Mouse (Mus musculus) midbrain, embryonic 14.5 days (tissue): ENCODE results near the gene Morc2a. TPM values are rescaled to one million over a fixed set of nuclear protein-coding genes. Genes with fewer than 3 reads are reported as not detected.

Experiments
- ATAC-seq: fragments of 200-750 bp; cut with Nextera tagmentation; 2 replicates; pipeline ENCODE4 v1.8.0; 2017; ENCODE audit warnings: moderate number of reproducible peaks, moderate library complexity; ENCODE audit not compliant: low FRiP score, low TSS enrichment
- DNase-seq: peaks from one replicate; pipeline ENCODE4 v3.0.0-alpha.2; 2015
- H3K27ac ChIP-seq: fragments of 300-500 bp; sonication (generic); replicated peaks from 2 replicates; pipeline ENCODE4 v1.5.1; 2014; ENCODE audit warnings: mild to moderate bottlenecking, low read depth, low read length, moderate library complexity
- H3K27me3 ChIP-seq: fragments of 300-500 bp; sonication (generic); 2 replicates; pipeline ENCODE4 v1.6.1; 2014; ENCODE audit warnings: low read length, control low read depth, mixed read lengths; ENCODE audit not compliant: control insufficient read depth, insufficient read depth
- H3K36me3 ChIP-seq: fragments of 300-500 bp; sonication (generic); 2 replicates; pipeline ENCODE4 v1.6.1; 2014; ENCODE audit warnings: low read length, control low read depth; ENCODE audit not compliant: control insufficient read depth, insufficient read depth
- H3K4me1 ChIP-seq: fragments of 300-500 bp; sonication (generic); 2 replicates; pipeline ENCODE4 v1.6.1; 2014; ENCODE audit warnings: mild to moderate bottlenecking, antibody characterized with exemption, low read length, control low read depth; ENCODE audit not compliant: control insufficient read depth, insufficient read depth
- H3K4me2 ChIP-seq: fragments of 300-500 bp; sonication (generic); 2 replicates; pipeline ENCODE4 v1.6.1; 2014; ENCODE audit warnings: mild to moderate bottlenecking, low read length, moderate library complexity
- H3K4me3 ChIP-seq: fragments of 300-500 bp; sonication (generic); replicated peaks from 2 replicates; pipeline ENCODE4 v1.5.1; 2014; ENCODE audit warnings: low read depth, low read length
- H3K9ac ChIP-seq: fragments of 300-500 bp; sonication (generic); replicated peaks from 2 replicates; pipeline ENCODE4 v1.6.1; 2014; ENCODE audit warnings: mild to moderate bottlenecking, low read length, moderate library complexity
- H3K9me3 ChIP-seq: fragments of 300-500 bp; sonication (generic); 2 replicates; pipeline ENCODE4 v1.6.1; 2016; ENCODE audit warnings: low read length, control low read depth, mixed read lengths; ENCODE audit not compliant: control insufficient read depth
- WGBS: fragments of 180-500 bp; shearing (Covaris S2); extraction: QIAGEN DNeasy Blood & Tissue Kit; methylation state at CpG from one replicate; pipeline ENCODE4 v1.1.7; 2014; 5-methylcytosine and 5-hydroxymethylcytosine counted together
- polyA plus RNA-seq: library from polyadenylated mRNA; unstranded; fragments of >200 nt; fragmentation: Nextera tagmentation; extraction: Ambion mirVana; gene quantifications from 2 replicates; pipeline ENCODE4 v1.2.1, GENCODE M21; 2014

The Morc2a gene
- polyA plus RNA-seq, 1 experiment from 2014 or later = 32.1 TPM

GRCm38 (mm10) chr11:3716662-3717061 lies 67.7 kb downstream of the Morc2a start:
- DNase-seq (no peak), ATAC-seq (no peak)
- Histone ChIP-seq H3K9me3 (no peaks in the 10 kb centered on the region), H3K4me1 (no peaks in the 10 kb centered on the region), H3K27me3 (no peaks in the 10 kb centered on the region), H3K9ac (no peak overlapping the region), H3K4me3 (no peak overlapping the region), H3K27ac (no peak overlapping the region), H3K4me2 (no peak overlapping the region), H3K36me3 (no peaks in the 10 kb centered on the region)
- WGBS = 90% methylated on average over 6 of the region's 6 CpGs

DNA sequence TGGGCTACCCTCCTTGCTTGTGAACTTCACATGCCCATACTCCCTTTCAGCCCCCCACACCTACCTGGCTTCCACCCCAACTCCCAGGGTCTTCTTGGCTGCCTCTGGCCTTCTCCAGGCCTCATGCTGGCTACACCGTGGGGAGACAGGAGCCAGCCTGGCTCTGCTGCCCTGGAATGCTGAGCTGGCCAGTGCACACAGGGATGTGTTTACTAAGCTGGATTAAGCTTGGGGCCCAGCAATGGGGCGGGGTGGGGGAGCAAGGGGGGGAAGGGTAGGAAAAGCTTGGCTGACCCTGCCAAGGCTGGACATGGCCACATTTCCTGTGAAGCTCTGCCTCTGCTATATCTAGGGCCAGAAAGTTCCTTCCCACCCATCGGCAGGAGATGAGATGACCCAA lies 73.0 kb downstream of the Morc2a start:
- no peak for DNase-seq
- no peak overlapping the region for H3K9ac ChIP-seq
- 45% methylated on average over 3 of the region's 3 CpGs for WGBS
- H3K9me3 ChIP-seq = no peaks in the 10 kb centered on the region
- no peak overlapping the region for H3K27ac ChIP-seq
- no peaks in the 10 kb centered on the region for H3K27me3 ChIP-seq
- no peak for ATAC-seq
- H3K36me3 ChIP-seq = no peaks in the 10 kb centered on the region
- peaks cover 22% of the 10 kb centered on the region for H3K4me1 ChIP-seq
- no peak overlapping the region for H3K4me3 ChIP-seq
- no peak overlapping the region for H3K4me2 ChIP-seq

GRCm38 (mm10) chr11:3722861-3723260 lies 73.9 kb downstream of the Morc2a start:
- Histone ChIP-seq H3K36me3 (no peaks in the 10 kb centered on the region), H3K9me3 (no peaks in the 10 kb centered on the region), H3K4me1 (peaks cover 22% of the 10 kb centered on the region), H3K9ac (no peak overlapping the region), H3K27ac (no peak overlapping the region), H3K4me3 (no peak overlapping the region), H3K4me2 (no peak overlapping the region), H3K27me3 (no peaks in the 10 kb centered on the region)
- ATAC-seq (no peak), DNase-seq (no peak)
- WGBS = 63% methylated on average over 3 of the region's 3 CpGs

DNA sequence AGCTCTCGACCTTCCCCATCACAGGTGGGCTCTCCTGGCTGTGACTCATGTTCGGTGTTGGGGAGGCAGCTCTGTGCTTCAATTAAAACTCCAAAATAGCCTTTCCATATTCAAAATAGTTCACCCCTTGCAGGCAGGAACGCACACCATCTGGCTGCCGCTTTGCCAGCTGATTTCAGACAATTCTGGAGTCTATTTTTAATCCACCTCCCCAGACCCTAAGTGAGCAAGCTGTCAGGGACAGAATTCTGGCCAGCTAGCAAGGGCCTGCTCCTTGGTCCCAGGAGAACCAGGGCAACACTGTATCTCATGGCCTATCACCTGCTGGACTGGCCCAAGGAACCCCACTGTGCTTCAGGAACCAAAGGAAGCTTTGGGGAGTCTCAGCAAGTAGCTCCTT lies 74.9 kb downstream of the Morc2a start:
- no peaks in the 10 kb centered on the region for H3K27me3 ChIP-seq
- H3K36me3 ChIP-seq = no peaks in the 10 kb centered on the region
- ATAC-seq (no peak), DNase-seq (no peak)
- no peak overlapping the region for H3K4me3 ChIP-seq
- WGBS = 48% methylated on average over 4 of the region's 4 CpGs
- no peak overlapping the region for H3K27ac ChIP-seq
- H3K4me1 ChIP-seq = peaks cover 22% of the 10 kb centered on the region
- no peak overlapping the region for H3K4me2 ChIP-seq
- no peak overlapping the region for H3K9ac ChIP-seq
- no peaks in the 10 kb centered on the region for H3K9me3 ChIP-seq

DNA sequence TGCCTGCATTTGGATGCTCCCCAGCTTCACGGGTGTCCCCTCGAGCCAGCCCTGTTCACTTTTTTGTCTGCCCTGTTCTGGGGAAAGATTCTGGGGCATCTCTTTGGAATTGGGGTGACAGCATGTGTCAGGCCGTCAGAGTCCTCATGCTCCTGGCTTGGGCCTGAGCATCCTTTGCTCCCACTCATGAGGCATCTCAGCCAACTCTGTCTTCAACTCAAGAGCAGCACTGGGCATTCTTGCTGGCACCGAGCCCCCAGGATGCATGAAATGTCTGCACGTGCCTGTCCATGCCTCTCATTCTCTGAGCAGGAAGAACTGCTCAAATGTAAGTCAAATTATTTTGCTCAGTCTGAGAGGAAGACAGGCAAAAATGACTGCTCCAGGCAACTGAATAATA lies 75.7 kb downstream of the Morc2a start:
- Histone ChIP-seq H3K27me3 (no peaks in the 10 kb centered on the region), H3K9me3 (no peaks in the 10 kb centered on the region), H3K36me3 (no peaks in the 10 kb centered on the region), H3K4me2 (no peak overlapping the region), H3K4me1 (peaks cover 22% of the 10 kb centered on the region), H3K9ac (no peak overlapping the region), H3K4me3 (no peak overlapping the region), H3K27ac (peak overlapping the region; percentile 77)
- 70% methylated on average over 5 of the region's 5 CpGs for WGBS
- DNase-seq = no peak
- ATAC-seq = no peak

DNA sequence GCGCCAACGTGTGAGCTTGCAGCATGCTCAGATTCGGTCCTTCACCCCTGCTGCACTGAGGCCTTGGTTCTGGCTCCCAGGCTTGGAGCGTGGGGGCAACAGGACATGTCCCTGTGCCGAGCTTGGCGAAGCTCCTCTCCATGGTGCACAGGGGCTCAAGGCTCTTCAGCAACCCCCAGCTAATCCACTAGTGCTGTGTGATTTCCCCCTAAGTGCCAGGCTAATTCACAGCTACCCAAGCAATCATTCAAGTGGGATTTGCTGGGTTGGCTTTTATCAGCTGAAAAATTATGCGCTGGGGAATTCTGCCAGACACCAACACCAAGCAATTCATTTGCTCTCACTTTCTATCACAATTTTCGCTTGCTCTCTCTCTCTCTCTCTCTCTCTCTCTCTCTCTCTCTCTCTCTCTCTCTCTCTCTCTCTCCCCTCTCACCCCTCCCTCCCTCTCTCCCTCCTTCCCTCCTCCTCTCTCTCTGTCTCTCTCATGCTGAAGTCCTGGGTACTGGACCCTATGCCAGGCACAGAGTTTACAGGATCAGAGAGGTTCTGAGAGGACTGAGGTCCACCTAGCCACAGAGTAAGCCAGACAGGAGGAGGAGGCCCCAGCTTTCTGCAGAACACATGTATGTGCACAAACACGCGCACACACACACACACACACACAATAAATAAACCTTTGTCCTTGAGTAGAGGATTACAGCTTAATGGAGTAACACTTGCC lies 76.5 kb downstream of the Morc2a start:
- peak overlapping the region; percentile 12; the same call in 1 of the 2 replicates for H3K4me2 ChIP-seq
- DNase-seq (peak; percentile 67), ATAC-seq (no peak; the same call in 1 of the 2 replicates)
- 0 out of 2 replicates have a peak overlapping the region, but pooled peaks have one; percentile 9 for H3K9ac ChIP-seq
- no peaks in the 10 kb centered on the region for H3K36me3 ChIP-seq
- peaks cover 22% of the 10 kb centered on the region for H3K4me1 ChIP-seq
- no peaks in the 10 kb centered on the region for H3K27me3 ChIP-seq
- no peaks in the 10 kb centered on the region for H3K9me3 ChIP-seq
- H3K4me3 ChIP-seq = no peak overlapping the region
- 43% methylated on average over 10 of the region's 10 CpGs for WGBS
- H3K27ac ChIP-seq = peak overlapping the region; percentile 77

DNA sequence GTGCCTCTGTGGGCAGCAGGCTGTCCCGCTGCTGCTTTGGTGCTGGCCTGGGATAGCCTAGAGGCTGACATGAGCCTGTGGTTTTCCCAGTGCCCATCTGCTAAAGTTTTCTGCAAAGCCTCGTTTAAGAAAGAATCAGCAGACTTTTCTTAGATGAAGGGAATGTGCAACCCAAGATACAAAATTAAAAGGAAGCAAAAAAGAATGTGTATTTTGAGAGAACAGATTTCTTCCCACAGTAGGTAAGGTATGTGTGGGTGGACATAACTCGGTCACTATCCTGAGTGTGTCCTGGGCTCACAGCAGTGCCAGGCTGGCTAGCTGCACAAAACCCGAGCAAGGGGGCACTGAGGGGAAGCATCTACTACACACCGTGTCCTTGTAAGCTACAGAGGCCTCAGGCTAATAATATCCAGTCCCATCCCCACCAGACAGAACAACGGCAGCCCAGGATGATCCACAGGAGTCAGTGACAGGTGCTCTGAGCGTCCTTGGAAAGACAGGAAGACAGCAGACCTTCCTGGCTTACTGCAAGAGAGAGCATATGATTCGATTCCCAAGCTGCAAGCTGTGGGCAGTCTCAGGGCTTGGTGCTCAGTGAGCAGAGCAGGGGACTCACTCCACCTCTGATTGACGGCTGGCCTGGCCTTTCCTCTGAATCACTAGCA lies 78.6 kb downstream of the Morc2a start:
- WGBS = 75% methylated on average over 9 of the region's 9 CpGs
- ATAC-seq (no peak), DNase-seq (no peak)
- Histone ChIP-seq H3K4me2 (no peak overlapping the region), H3K9me3 (no peaks in the 10 kb centered on the region), H3K4me3 (no peak overlapping the region), H3K9ac (no peak overlapping the region), H3K27me3 (no peaks in the 10 kb centered on the region), H3K36me3 (no peaks in the 10 kb centered on the region), H3K4me1 (peaks cover 22% of the 10 kb centered on the region), H3K27ac (no peak overlapping the region)

DNA sequence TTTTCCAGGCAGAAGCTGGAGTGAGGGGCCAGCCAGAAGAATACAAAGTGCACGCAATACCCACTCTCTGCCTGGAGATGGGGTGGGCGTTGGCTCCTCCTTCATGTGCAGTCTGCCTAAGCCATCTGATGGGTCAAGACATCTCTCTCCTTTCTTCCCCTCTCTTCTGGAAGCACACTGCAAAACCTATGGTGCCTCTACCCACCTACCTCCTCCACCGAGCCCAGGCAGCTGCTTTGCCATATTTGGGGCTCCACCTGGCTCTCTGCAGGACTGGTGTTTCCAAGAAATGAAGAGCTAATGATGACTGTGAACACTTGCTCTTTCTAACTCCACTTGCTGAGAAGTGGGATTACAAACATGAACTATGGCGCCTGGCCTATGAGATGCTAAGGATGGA lies 82.5 kb downstream of the Morc2a start:
- Histone ChIP-seq H3K4me2 (no peak overlapping the region), H3K9ac (no peak overlapping the region), H3K4me3 (no peak overlapping the region), H3K27ac (no peak overlapping the region), H3K9me3 (no peaks in the 10 kb centered on the region), H3K36me3 (no peaks in the 10 kb centered on the region), H3K27me3 (no peaks in the 10 kb centered on the region), H3K4me1 (peaks cover 16% of the 10 kb centered on the region)
- ATAC-seq (no peak), DNase-seq (no peak)
- 77% methylated on average over 4 of the region's 4 CpGs for WGBS
